Mouse (Mus musculus): Measurements from ENCODE around the gene Fam69a. TPM values are rescaled to one million over a fixed set of nuclear protein-coding genes. Genes with fewer than 3 reads are reported as not detected.

Fam69a gene
- polyA plus RNA-seq, 2 experiments: 1.8 to 8.0 TPM

DNA sequence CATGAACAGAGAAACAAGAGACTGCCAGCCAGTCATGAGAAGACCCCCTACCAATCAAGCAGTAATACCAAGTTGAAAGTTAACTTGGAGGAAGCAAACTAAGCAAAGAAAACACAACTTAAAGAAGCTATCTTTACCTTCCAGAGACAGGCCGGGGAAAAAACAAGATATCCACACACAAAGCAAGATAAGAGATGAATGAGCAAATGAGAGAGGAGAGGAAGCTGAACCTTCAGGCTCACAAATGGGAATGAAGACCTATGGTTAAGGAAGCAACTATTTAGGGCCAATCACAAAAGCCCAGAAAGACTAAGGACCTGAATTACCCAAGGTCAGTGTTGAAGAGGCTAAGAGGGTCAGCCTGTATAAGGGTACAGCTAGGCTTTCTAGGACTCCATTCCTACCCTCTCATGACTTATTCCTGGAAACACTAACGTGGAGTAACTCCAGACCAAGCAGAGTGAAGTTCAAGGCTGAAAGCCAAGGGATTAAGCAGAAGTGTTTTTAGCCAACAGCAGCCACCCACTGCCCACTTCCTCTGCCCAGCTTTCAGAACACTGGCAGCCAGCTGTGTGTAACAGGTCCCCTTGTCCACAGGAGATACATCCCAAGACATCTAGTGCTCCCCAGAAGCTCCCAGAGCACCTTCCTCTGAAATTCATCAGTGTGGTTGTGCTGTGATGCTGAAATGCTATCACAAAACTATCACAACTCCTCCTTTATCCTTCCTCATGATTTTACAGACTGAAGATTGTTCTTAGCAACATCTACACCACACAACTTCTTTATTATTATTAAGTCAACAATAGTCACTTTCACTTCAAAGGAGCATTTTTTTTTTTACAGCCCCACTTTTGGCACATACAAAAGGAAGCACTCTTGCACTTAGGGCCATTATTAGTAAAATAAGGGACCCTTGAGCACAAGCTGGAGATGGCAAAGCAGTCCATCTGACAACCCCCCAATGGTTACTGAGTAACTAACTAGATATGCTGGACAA is 120.5 kb downstream of the Fam69a start:
- Histone ChIP-seq H3K4me2 (ENCODE audit: low read depth) (peak overlapping the region; percentile 97), H3K27ac (peak overlapping the region; percentile 52), H3K9ac (replicated peaks) (peak overlapping the region; percentile 98), H3K4me3 (ENCODE audit: insufficient read depth in 1 of 2, low read depth in 2 of 2, low read length in 2 of 2) (peak overlapping the region; percentile 42 to 100), H3K4me1 (replicated peaks; ENCODE audit: control insufficient read depth in 2 of 2, insufficient read depth in 2 of 2, low read length in 1 of 2) (peaks cover 44 to 46% of the 10 kb centered on the region in 2 experiments), H3K36me3 (replicated peaks; ENCODE audit: control insufficient read depth, insufficient read depth, low read depth) (peaks cover 11% of the 10 kb centered on the region), H3K27me3 (ENCODE audit: control insufficient read depth, insufficient read depth, low read length) (no peaks in the 10 kb centered on the region), H3K9me3 (ENCODE audit: control insufficient read depth, low read length) (no peaks in the 10 kb centered on the region)
- TF ChIP-seq EP300 (IDR thresholded peaks at IDR 0.05; ENCODE audit: low read depth) (peak; percentile 77), CTCF (IDR thresholded peaks at IDR 0.05; ENCODE audit: low read depth) (no peak)
- DNase-seq (ENCODE audit: low read depth in 3 of 3, low spot score in 3 of 3) (peak; percentile 50 to 67 (median 64)), ATAC-seq (ENCODE audit: insufficient read depth) (peak; percentile 17; the same call in 1 of the 2 replicates)
- 2% methylated on average over 2 of the region's 2 CpGs for WGBS (ENCODE audit: insufficient replicate concordance)

DNA sequence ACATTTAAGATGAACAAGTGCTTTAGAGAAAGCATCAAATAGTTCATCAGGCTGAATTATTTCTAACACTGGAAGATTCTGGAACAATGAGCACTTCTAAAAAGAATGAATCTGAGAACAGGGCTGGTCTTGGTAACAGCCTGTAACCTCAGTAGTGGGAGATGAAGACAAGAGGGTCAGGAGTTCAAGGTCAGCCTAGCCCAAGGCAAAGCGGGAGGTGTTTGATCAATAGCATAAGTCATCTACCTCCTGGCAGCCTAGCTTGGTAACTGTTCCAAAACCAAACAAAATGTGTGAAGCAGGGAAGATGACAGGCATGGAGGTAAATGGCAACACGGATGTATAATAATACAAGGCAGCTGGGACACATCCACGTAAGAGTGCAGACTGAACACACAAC is 122.9 kb downstream of the Fam69a start:
- Histone ChIP-seq H3K27me3 (ENCODE audit: control insufficient read depth, insufficient read depth, low read length) (no peaks in the 10 kb centered on the region), H3K9ac (replicated peaks) (no peak overlapping the region), H3K27ac (no peak overlapping the region), H3K4me2 (ENCODE audit: low read depth) (no peak overlapping the region), H3K9me3 (ENCODE audit: control insufficient read depth, low read length) (no peaks in the 10 kb centered on the region), H3K4me1 (replicated peaks; ENCODE audit: control insufficient read depth in 2 of 2, insufficient read depth in 2 of 2, low read length in 1 of 2) (peaks cover 31 to 36% of the 10 kb centered on the region in 2 experiments), H3K36me3 (replicated peaks; ENCODE audit: control insufficient read depth, insufficient read depth, low read depth) (peaks cover 6% of the 10 kb centered on the region), H3K4me3 (ENCODE audit: insufficient read depth in 1 of 2, low read depth in 2 of 2, low read length in 2 of 2) (no peak overlapping the region)
- ATAC-seq (ENCODE audit: insufficient read depth): no peak
- TF ChIP-seq CTCF (IDR thresholded peaks at IDR 0.05; ENCODE audit: low read depth): no peak
- no peak for TF ChIP-seq EP300 (IDR thresholded peaks at IDR 0.05; ENCODE audit: low read depth)
- DNase-seq (ENCODE audit: low read depth in 3 of 3, low spot score in 3 of 3): no peak
- WGBS (ENCODE audit: insufficient replicate concordance): 86% methylated on average over 3 of the region's 3 CpGs

- no peak for DNase-seq (ENCODE audit: low read depth in 3 of 3, low spot score in 3 of 3)
- Histone ChIP-seq H3K27ac (no peak overlapping the region), H3K9ac (replicated peaks) (no peak overlapping the region), H3K4me3 (ENCODE audit: insufficient read depth in 1 of 2, low read depth in 2 of 2, low read length in 2 of 2) (no peak overlapping the region), H3K36me3 (replicated peaks; ENCODE audit: control insufficient read depth, insufficient read depth, low read depth) (peaks cover 2% of the 10 kb centered on the region), H3K4me1 (replicated peaks; ENCODE audit: control insufficient read depth in 2 of 2, insufficient read depth in 2 of 2, low read length in 1 of 2) (peaks cover 4 to 13% of the 10 kb centered on the region in 2 experiments), H3K27me3 (ENCODE audit: control insufficient read depth, insufficient read depth, low read length) (no peaks in the 10 kb centered on the region), H3K4me2 (ENCODE audit: low read depth) (no peak overlapping the region), H3K9me3 (ENCODE audit: control insufficient read depth, low read length) (no peaks in the 10 kb centered on the region)
- TF ChIP-seq EP300 (IDR thresholded peaks at IDR 0.05; ENCODE audit: low read depth): no peak
- peak; percentile 65 for TF ChIP-seq CTCF (IDR thresholded peaks at IDR 0.05; ENCODE audit: low read depth)
- ATAC-seq (ENCODE audit: insufficient read depth): no peak
- WGBS (ENCODE audit: insufficient replicate concordance): 43% methylated on average over 2 of the region's 2 CpGs
Measured at GRCm38 (mm10) chr5:107858963-107859362, 127.9 kb downstream of the Fam69a start.

Other genes with a start within 250 kb of the Fam69a start
- not detected in 2 replicates for gene Ube2d2b, start 157.0 kb downstream of the Fam69a start, polyA plus RNA-seq (2012; rRNA removed)
- gene Ube2d2b, start 157.0 kb downstream of the Fam69a start, polyA plus RNA-seq (2014; fragmentation: Nextera tagmentation; extraction: Ambion mirVana): 0.05 and 0.14 TPM in 2 replicates
- gene Evi5, start 112.0 kb downstream of the Fam69a start, polyA plus RNA-seq (2012; rRNA removed): 18.1 and 22.7 TPM in 2 replicates
- 41.4 and 42.9 TPM in 2 replicates for gene Evi5, start 112.0 kb downstream of the Fam69a start, polyA plus RNA-seq (2014; fragmentation: Nextera tagmentation; extraction: Ambion mirVana)
- gene Rpl5, start 86.6 kb downstream of the Fam69a start, polyA plus RNA-seq (2012; rRNA removed): 62.8 and 96.9 TPM in 2 replicates
- 27.6 and 29.1 TPM in 2 replicates for gene Rpl5, start 86.6 kb downstream of the Fam69a start, polyA plus RNA-seq (2014; fragmentation: Nextera tagmentation; extraction: Ambion mirVana)
- 7.4 and 14.6 TPM in 2 replicates for gene Mtf2, start 78.6 kb upstream of the Fam69a start, polyA plus RNA-seq (2012; rRNA removed)
- 32.2 and 38.6 TPM in 2 replicates for gene Mtf2, start 78.6 kb upstream of the Fam69a start, polyA plus RNA-seq (2014; fragmentation: Nextera tagmentation; extraction: Ambion mirVana)
- gene Tmed5, start 145.5 kb upstream of the Fam69a start, polyA plus RNA-seq (2012; rRNA removed): 3.6 and 8.3 TPM in 2 replicates
- 13.7 and 15.8 TPM in 2 replicates for gene Tmed5, start 145.5 kb upstream of the Fam69a start, polyA plus RNA-seq (2014; fragmentation: Nextera tagmentation; extraction: Ambion mirVana)
- gene Ccdc18, start 145.8 kb upstream of the Fam69a start, polyA plus RNA-seq (2012; rRNA removed): 0.44 and 1.3 TPM in 2 replicates
- 4.8 and 4.9 TPM in 2 replicates for gene Ccdc18, start 145.8 kb upstream of the Fam69a start, polyA plus RNA-seq (2014; fragmentation: Nextera tagmentation; extraction: Ambion mirVana)